Mouse (Mus musculus): ENCODE results near the gene Atp5g3.

GRCm38 (mm10) chr2:73952597-73953219, 41.6 kb upstream of the Atp5g3 start:
- TF ChIP-seq CTCF (IDR thresholded peaks at IDR 0.05; ENCODE audit: control insufficient read depth, insufficient read depth, insufficient read length), result no peak
- TF ChIP-seq USF1 (IDR thresholded peaks at IDR 0.05; ENCODE audit: low read depth), result no peak
- no peak for TF ChIP-seq FOSL1 (IDR thresholded peaks at IDR 0.05; ENCODE audit: insufficient read depth, low read length, poor library complexity, severe bottlenecking)
- TF ChIP-seq MAX (IDR thresholded peaks at IDR 0.05), result no peak
- TF ChIP-seq MYOG (IDR thresholded peaks at IDR 0.05; ENCODE audit: control insufficient read depth, extremely low read depth, insufficient read length), result no peak
- TF ChIP-seq MYOD1 (IDR thresholded peaks at IDR 0.05; ENCODE audit: control insufficient read depth, insufficient read length, low read depth), result no peak
- no peak for TF ChIP-seq CEBPB (IDR thresholded peaks at IDR 0.05; ENCODE audit: low read depth)
